Mouse (Mus musculus) midbrain, postnatal 0 days (tissue): ENCODE data around the gene Anp32e. TPM values are rescaled to one million over a fixed set of nuclear protein-coding genes. Genes with fewer than 3 reads are reported as not detected.
"Not testable (repeated sequence)": the region's sequence is repeated elsewhere in the genome, so short reads cannot be mapped to it uniquely, and the experiment has no call there.

Experiments
- ATAC-seq: fragments of 200-750 bp; cut with Nextera tagmentation; 2 replicates; pipeline ENCODE4 v1.8.0; 2017; ENCODE audit warnings: moderate number of reproducible peaks, mild to moderate bottlenecking, moderate TSS enrichment, moderate library complexity; ENCODE audit not compliant: low FRiP score
- DNase-seq: peaks from one replicate; pipeline ENCODE4 v3.0.0-alpha.2; 2015; ENCODE audit warnings: low spot score
- H3K27ac ChIP-seq: fragments of 300-500 bp; sonication (generic); 2 replicates; pipeline ENCODE4 v1.5.1; 2014; ENCODE audit warnings: low read depth, mild to moderate bottlenecking, low read length, mixed read lengths
- H3K27me3 ChIP-seq: fragments of 300-500 bp; sonication (generic); 2 replicates; pipeline ENCODE4 v1.6.1; 2014; ENCODE audit warnings: low read length, control low read depth, mixed read lengths; ENCODE audit not compliant: insufficient read depth
- H3K36me3 ChIP-seq: fragments of 300-500 bp; sonication (generic); 2 replicates; pipeline ENCODE4 v1.6.1; 2014; ENCODE audit warnings: low read length, control low read depth, mixed read lengths; ENCODE audit not compliant: insufficient read depth
- H3K4me1 ChIP-seq: fragments of 300-500 bp; sonication (generic); 2 replicates; pipeline ENCODE4 v1.6.1; 2014; ENCODE audit warnings: mild to moderate bottlenecking, control low read depth, antibody characterized with exemption, low read length, mixed read lengths; ENCODE audit not compliant: insufficient read depth
- H3K4me2 ChIP-seq: fragments of 300-500 bp; sonication (generic); 2 replicates; pipeline ENCODE4 v1.6.1; 2014; ENCODE audit warnings: low read depth, mild to moderate bottlenecking, low read length, mixed read lengths; ENCODE audit not compliant: poor library complexity, severe bottlenecking
- H3K4me3 ChIP-seq: fragments of 300-500 bp; sonication (generic); 2 replicates; pipeline ENCODE4 v1.5.1; 2014; ENCODE audit warnings: low read depth, mild to moderate bottlenecking, low read length, moderate library complexity
- H3K9ac ChIP-seq: fragments of 300-500 bp; sonication (generic); replicated peaks from 2 replicates; pipeline ENCODE4 v1.6.1; 2014; ENCODE audit warnings: mild to moderate bottlenecking, low read length, moderate library complexity, mixed read lengths; ENCODE audit not compliant: poor library complexity, severe bottlenecking
- H3K9me3 ChIP-seq: fragments of 300-500 bp; sonication (generic); 2 replicates; pipeline ENCODE4 v1.6.1; 2016; ENCODE audit warnings: low read length, control low read depth
- CTCF ChIP-seq: IDR thresholded peaks from 2 replicates; pipeline ENCODE4 v1.5.1; 2016; ENCODE audit warnings: antibody characterized with exemption, mild to moderate bottlenecking
- WGBS: fragments of 180-500 bp; shearing (Covaris S2); extraction: QIAGEN DNeasy Blood & Tissue Kit; methylation state at CpG from one replicate; pipeline ENCODE4 v1.1.7; 2014; 5-methylcytosine and 5-hydroxymethylcytosine counted together
- polyA plus RNA-seq: library from polyadenylated mRNA; unstranded; fragments of >200 nt; fragmentation: Nextera tagmentation; extraction: Ambion mirVana; gene quantifications from 2 replicates; pipeline ENCODE4 v1.2.1, GENCODE M21; 2015
- total RNA-seq: library from RNA; depleted of rRNA; stranded (reverse); fragments of >200 nt; gene quantifications from 2 replicates; pipeline ENCODE4 v1.2.3, GENCODE M21; 2014

Anp32e gene
- total and polyA plus RNA-seq, 2 experiments from 2014 or later = 24.7 to 86.9 TPM

DNA sequence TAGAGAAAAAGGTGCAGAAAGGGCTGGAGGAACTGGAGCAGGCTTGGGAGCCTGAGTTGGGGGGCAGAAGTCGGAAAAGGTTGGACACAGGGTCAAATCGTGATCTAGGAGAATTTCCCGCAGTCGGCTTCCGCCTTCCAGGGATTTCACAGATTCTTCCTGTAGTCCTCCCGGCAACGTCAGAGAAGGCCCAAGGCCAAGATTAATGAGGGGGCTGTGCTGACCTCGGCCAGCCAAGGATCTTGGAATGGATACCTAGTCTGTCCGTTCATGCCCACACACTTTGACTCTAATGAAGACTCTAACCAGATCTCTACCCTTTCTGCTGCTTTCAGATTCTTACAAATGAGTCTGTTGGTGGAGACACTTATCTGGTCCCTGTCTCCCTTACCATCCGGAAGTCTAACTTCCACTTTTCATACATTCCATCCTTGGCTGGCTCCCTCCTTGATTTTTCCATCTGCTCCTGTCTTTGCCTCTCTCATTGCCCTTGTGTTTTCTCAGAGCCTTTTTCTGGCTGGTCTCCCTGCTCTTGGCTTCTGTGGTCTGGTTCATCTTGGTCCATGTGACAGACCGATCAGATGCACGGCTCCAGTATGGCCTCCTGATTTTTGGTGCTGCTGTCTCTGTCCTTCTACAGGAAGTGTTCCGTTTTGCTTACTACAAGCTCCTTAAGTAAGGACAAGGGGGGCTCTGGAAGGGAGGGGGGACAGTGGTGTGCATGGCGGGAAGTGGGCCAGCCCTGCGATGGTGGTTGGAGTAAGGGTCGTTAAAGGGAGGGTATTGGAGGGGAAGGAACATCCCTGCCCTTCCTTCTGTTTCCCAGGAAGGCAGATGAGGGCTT lies 34.5 kb upstream of the Anp32e start:
- Histone ChIP-seq H3K4me1 (0 out of 2 replicates have a peak, but pooled peaks cover 4% of the 10 kb centered on the region), H3K36me3 (no peaks in the 10 kb centered on the region), H3K4me3 (peak overlapping the region; percentile 63), H3K27ac (peak overlapping the region; percentile 55), H3K27me3 (no peaks in the 10 kb centered on the region), H3K9me3 (no peaks in the 10 kb centered on the region), H3K4me2 (peak overlapping the region; percentile 68), H3K9ac (peak overlapping the region; percentile 79)
- TF ChIP-seq CTCF = no peak
- ATAC-seq (peak; percentile 47; the same call in 1 of the 2 replicates), DNase-seq (peak; percentile 61)
- 16% methylated on average over 15 of the region's 16 CpGs for WGBS

- not testable (repeated sequence) for H3K27me3 ChIP-seq, H3K4me3 ChIP-seq, H3K4me2 ChIP-seq, H3K36me3 ChIP-seq, H3K9ac ChIP-seq, DNase-seq, H3K27ac ChIP-seq, ATAC-seq, H3K9me3 ChIP-seq, H3K4me1 ChIP-seq
- WGBS = 92% methylated on average over 7 of the region's 7 CpGs
These were observed 33.5 kb upstream of the Anp32e start for GRCm38 (mm10) chr3:95895501-95895900.

DNA sequence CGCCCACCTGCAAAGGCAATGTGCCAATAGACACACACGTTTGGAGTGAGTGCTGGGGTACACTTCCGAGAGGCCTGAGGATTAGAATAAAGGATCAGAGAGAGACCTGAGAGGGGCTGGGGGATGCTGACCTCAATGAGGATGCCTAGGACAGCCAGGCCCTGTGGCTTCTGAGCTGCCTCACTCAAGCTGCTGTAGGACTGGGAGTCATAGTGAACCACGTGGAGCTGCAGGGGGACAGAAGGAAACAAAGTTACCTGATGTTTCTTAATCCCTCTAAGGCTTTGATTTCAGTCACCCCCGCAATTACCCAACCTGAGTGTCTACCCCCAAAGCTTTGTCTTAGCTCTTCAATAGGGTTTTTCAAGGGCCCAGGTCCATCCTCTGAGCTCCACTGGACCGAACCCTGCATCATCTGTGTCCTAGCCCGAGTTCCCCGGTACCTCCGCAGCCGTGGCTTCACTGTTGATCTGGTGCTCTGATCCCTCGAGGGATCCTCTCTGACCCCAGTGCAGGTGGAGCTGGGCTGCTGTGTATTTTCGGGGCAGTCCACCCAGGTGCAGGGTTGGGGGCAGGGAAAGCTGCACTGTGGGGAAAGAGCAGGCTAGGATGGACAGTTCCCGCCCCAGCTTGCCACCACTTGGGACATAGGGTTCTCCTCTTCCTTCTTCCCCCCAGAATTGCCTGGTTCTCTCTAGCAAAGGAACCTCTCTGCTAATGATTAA lies 29.1 kb upstream of the Anp32e start:
- no peak overlapping the region for H3K27ac ChIP-seq
- peaks cover 12% of the 10 kb centered on the region for H3K27me3 ChIP-seq
- H3K9me3 ChIP-seq = no peaks in the 10 kb centered on the region
- no peak for DNase-seq
- no peak for TF ChIP-seq CTCF
- no peak for ATAC-seq
- 78% methylated on average over 13 of the region's 13 CpGs for WGBS
- H3K4me2 ChIP-seq = no peak overlapping the region
- no peak overlapping the region for H3K9ac ChIP-seq
- no peak overlapping the region for H3K4me3 ChIP-seq
- H3K36me3 ChIP-seq = no peaks in the 10 kb centered on the region
- peaks cover 8% of the 10 kb centered on the region; the same call in 1 of the 2 replicates for H3K4me1 ChIP-seq

- TF ChIP-seq CTCF = no peak
- no peak overlapping the region for H3K27ac ChIP-seq
- no peak overlapping the region for H3K4me3 ChIP-seq
- peaks cover 19% of the 10 kb centered on the region for H3K27me3 ChIP-seq
- ATAC-seq (no peak), DNase-seq (no peak)
- 68% methylated on average over 9 of the region's 9 CpGs for WGBS
- H3K36me3 ChIP-seq = no peaks in the 10 kb centered on the region
- no peak overlapping the region for H3K9ac ChIP-seq
- no peaks in the 10 kb centered on the region for H3K9me3 ChIP-seq
- H3K4me1 ChIP-seq = peaks cover 8% of the 10 kb centered on the region; the same call in 1 of the 2 replicates
- no peak overlapping the region for H3K4me2 ChIP-seq
These were observed 27.3 kb upstream of the Anp32e start for GRCm38 (mm10) chr3:95901616-95902372.

GRCm38 (mm10) chr3:95902373-95902625 lies 26.7 kb upstream of the Anp32e start:
- Histone ChIP-seq H3K27ac (no peak overlapping the region), H3K36me3 (no peaks in the 10 kb centered on the region), H3K4me2 (no peak overlapping the region), H3K4me3 (no peak overlapping the region), H3K9me3 (no peaks in the 10 kb centered on the region), H3K27me3 (peaks cover 23% of the 10 kb centered on the region), H3K4me1 (peaks cover 8% of the 10 kb centered on the region; the same call in 1 of the 2 replicates), H3K9ac (no peak overlapping the region)
- no peak for TF ChIP-seq CTCF
- ATAC-seq = no peak
- no peak for DNase-seq
